Mouse (Mus musculus): ENCODE results near the gene Slc25a41.
"Not testable (repeated sequence)": the region's sequence is repeated elsewhere in the genome, so short reads cannot be mapped to it uniquely, and the experiment has no call there.

The Slc25a41 gene

GRCm38 (mm10) chr17:57041554-57041953 lies at the start of gene Slc25a41:
Slc25a41 (minus strand) TSS chr17:57041654.
- no peak for DNase-seq

GRCm38 (mm10) chr17:57087049-57087832 lies 45.8 kb upstream of the Slc25a41 start, which contains the start of gene Tubb4a:
Tubb4a (minus strand) TSS chr17:57087782.
- peak; percentile 95 for DNase-seq

GRCm38 (mm10) chr17:57085970-57086757 lies 44.7 kb upstream of the Slc25a41 start:
- DNase-seq, result peak; percentile 98

- peak; percentile 85 for DNase-seq
These were observed 41.0 kb upstream of the Slc25a41 start for GRCm38 (mm10) chr17:57082481-57082880.

- peak; percentile 58 for DNase-seq
These were observed 39.9 kb upstream of the Slc25a41 start for GRCm38 (mm10) chr17:57081234-57081842.

- no peak for DNase-seq
These were observed 38.5 kb upstream of the Slc25a41 start for GRCm38 (mm10) chr17:57079919-57080318.

GRCm38 (mm10) chr17:57078336-57078735 lies 36.9 kb upstream of the Slc25a41 start, which contains the start of gene Dennd1c:
Dennd1c (minus strand) TSS chr17:57078514.
- DNase-seq, result no peak

GRCm38 (mm10) chr17:57076916-57077315 lies 35.5 kb upstream of the Slc25a41 start:
- no peak for DNase-seq

GRCm38 (mm10) chr17:57070699-57071098 lies 29.2 kb upstream of the Slc25a41 start:
- no peak for DNase-seq

GRCm38 (mm10) chr17:57070272-57070671 lies 28.8 kb upstream of the Slc25a41 start:
- DNase-seq, result no peak

GRCm38 (mm10) chr17:57066908-57067307 lies 25.5 kb upstream of the Slc25a41 start:
- no peak for DNase-seq

GRCm38 (mm10) chr17:57063031-57063430 lies 21.6 kb upstream of the Slc25a41 start:
- peak; percentile 42 for DNase-seq

- peak; percentile 49 for DNase-seq
These were observed 21.1 kb upstream of the Slc25a41 start for GRCm38 (mm10) chr17:57062548-57062947.

- peak; percentile 52 for DNase-seq
These were observed 20.6 kb upstream of the Slc25a41 start for GRCm38 (mm10) chr17:57062011-57062521.

- DNase-seq, result peak; percentile 74
These were observed 19.6 kb upstream of the Slc25a41 start for GRCm38 (mm10) chr17:57061069-57061468.

- DNase-seq, result peak; percentile 99
These were observed 18.9 kb upstream of the Slc25a41 start for GRCm38 (mm10) chr17:57060231-57060801.

- DNase-seq, result peak; percentile 84
These were observed 18.1 kb upstream of the Slc25a41 start, which contains the start of gene Slc25a23 for GRCm38 (mm10) chr17:57059486-57059977. Slc25a23 (minus strand) TSS chr17:57059863.

- peak; percentile 77 for DNase-seq
These were observed 17.5 kb upstream of the Slc25a41 start, which contains the start of gene Crb3 for GRCm38 (mm10) chr17:57058891-57059485. Crb3 (plus strand) TSS chr17:57059105.

- no peak for DNase-seq
These were observed 14.8 kb upstream of the Slc25a41 start for GRCm38 (mm10) chr17:57056246-57056645.

- DNase-seq, result not testable (repeated sequence)
These were observed 10.2 kb upstream of the Slc25a41 start for GRCm38 (mm10) chr17:57051679-57052078.

- DNase-seq, result no peak
These were observed 7.4 kb upstream of the Slc25a41 start for GRCm38 (mm10) chr17:57048816-57049215.

- no peak for DNase-seq
These were observed 6.0 kb upstream of the Slc25a41 start for GRCm38 (mm10) chr17:57047406-57047805.
